In genomic region chrX:159828135-159828534, GRCm38 (mm10) we compare ENCODE assay signal across 10 mouse cellular contexts.
DNase-seq lines count a peak whose midpoint lies in the region; ATAC-seq and TF ChIP-seq lines count a peak whose summit lies in the region.
"Had no signal": no experiment of that assay in that cellular context is flagged by ENCODE, and none has a peak within 500 bp of the region (broad histone marks: within the 10 kb centered on the region; RNA-seq: fewer than 3 reads in every experiment).

No protein-coding gene starts in this region.

- no peak for TF ChIP-seq CTCF in gastrocnemius, adult 2 months (IDR thresholded peaks at IDR 0.05)

- H3K9me3 ChIP-seq in embryonic facial prominence, embryonic 14.5 days (ENCODE audit: control insufficient read depth, low read length) = no peaks in the 10 kb centered on the region
- H3K9me3 ChIP-seq in embryonic facial prominence, embryonic 10.5 days = no peaks in the 10 kb centered on the region
- H3K9me3 ChIP-seq: lung, embryonic 15.5 days had no signal

- no peak overlapping the region for H3K4me3 ChIP-seq in embryonic facial prominence, embryonic 14.5 days (ENCODE audit: low read depth, low read length)
- H3K4me3 ChIP-seq in embryonic facial prominence, embryonic 10.5 days = no peak overlapping the region
- no peak overlapping the region for H3K4me3 ChIP-seq in gastrocnemius, adult 2 months
- H3K4me3 ChIP-seq: heart, adult 2 months; lung, embryonic 15.5 days had no signal

- H3K27ac ChIP-seq in embryonic facial prominence, embryonic 14.5 days (replicated peaks; ENCODE audit: low read depth, low read length) = no peak overlapping the region
- no peak overlapping the region for H3K27ac ChIP-seq in embryonic facial prominence, embryonic 10.5 days (replicated peaks)
- no peak overlapping the region for H3K27ac ChIP-seq in gastrocnemius, adult 2 months
- H3K27ac ChIP-seq: heart, adult 2 months; lung, embryonic 15.5 days had no signal

- intact Hi-C loops in gastrocnemius, adult 2 months (cut with DNase I) = no loop called here

- WGBS in embryonic facial prominence, embryonic 14.5 days = 80% methylated on average over 5 of the region's 5 CpGs
- WGBS in embryonic facial prominence, embryonic 10.5 days = 80% methylated on average over 5 of the region's 5 CpGs

- no peaks in the 10 kb centered on the region for H3K36me3 ChIP-seq in embryonic facial prominence, embryonic 14.5 days (ENCODE audit: control insufficient read depth, insufficient read depth, low read length)
- H3K36me3 ChIP-seq in embryonic facial prominence, embryonic 10.5 days (replicated peaks) = no peaks in the 10 kb centered on the region
- H3K36me3 ChIP-seq: lung, embryonic 15.5 days had no signal

- peak; percentile 22 for DNase-seq in embryonic facial prominence, embryonic 14.5 days (ENCODE audit: low spot score)
- no peak for DNase-seq in embryonic facial prominence, embryonic 10.5 days (ENCODE audit: low spot score)
- DNase-seq in kidney, postnatal 14 days = peak; percentile 2
- no peak for DNase-seq in kidney, adult 8-10 months
- peak; percentile 28 to 31 for DNase-seq in right cerebral cortex, postnatal 10 days (ENCODE audit: low spot score in 2 of 2)
- no peak for DNase-seq in right cerebral cortex, postnatal 25 days
- no peak for DNase-seq in gastrocnemius, adult 2 months
- DNase-seq: heart, adult 2 months had no signal

- no peak for ATAC-seq in embryonic facial prominence, embryonic 14.5 days (ENCODE audit: low read depth)
- ATAC-seq in megakaryocyte, adult 5-6 weeks (ENCODE audit: poor library complexity, severe bottlenecking) = 0 out of 2 replicates have a peak, but pooled peaks have one; percentile 26

- H3K4me2 ChIP-seq in embryonic facial prominence, embryonic 14.5 days (ENCODE audit: low read depth, low read length) = no peak overlapping the region
- H3K4me2 ChIP-seq: lung, embryonic 15.5 days had no signal

- H3K9ac ChIP-seq in embryonic facial prominence, embryonic 14.5 days (ENCODE audit: low read depth, low read length) = no peak overlapping the region
- H3K9ac ChIP-seq: lung, embryonic 15.5 days had no signal

- H3K27me3 ChIP-seq in embryonic facial prominence, embryonic 14.5 days (replicated peaks; ENCODE audit: control insufficient read depth, insufficient read depth, low read length) = peaks cover 16% of the 10 kb centered on the region
- peaks cover 95% of the 10 kb centered on the region for H3K27me3 ChIP-seq in embryonic facial prominence, embryonic 10.5 days (replicated peaks; ENCODE audit: low read depth, poor library complexity, severe bottlenecking)

- no peaks in the 10 kb centered on the region for H3K4me1 ChIP-seq in embryonic facial prominence, embryonic 14.5 days (ENCODE audit: control insufficient read depth, insufficient read depth, low read length)
- no peaks in the 10 kb centered on the region for H3K4me1 ChIP-seq in embryonic facial prominence, embryonic 10.5 days
- H3K4me1 ChIP-seq: lung, embryonic 15.5 days had no signal

Comparison
In these comparisons a context has a peak if more than half of its experiments do, and no peak if none do; other contexts are left out.
1. DNase-seq: peak in embryonic facial prominence, embryonic 14.5 days (single experiment), kidney, postnatal 14 days (single experiment) and right cerebral cortex, postnatal 10 days (2 of 2); none in embryonic facial prominence, embryonic 10.5 days (single experiment), kidney, adult 8-10 months (0 of 2), right cerebral cortex, postnatal 25 days (single experiment) and gastrocnemius, adult 2 months (single experiment).